Mouse (Mus musculus) skeletal muscle tissue, adult 2 months (tissue): ENCODE results near the gene Tceal8.
"Not testable (repeated sequence)": the region's sequence is repeated elsewhere in the genome, so short reads cannot be mapped to it uniquely, and the experiment has no call there.

Experiments
- DNase-seq: peaks from one replicate; pipeline ENCODE4 v3.0.0-alpha.2; 2012; ENCODE audit warnings: low read depth, low spot score

Gene Tceal8

GRCm38 (mm10) chrX:136172118-136172551 is at the start of gene Tceal8:
Gene Tceal8 (minus strand): TSS chrX:136172342.
- DNase-seq: peak; percentile 81

GRCm38 (mm10) chrX:136216303-136216702 is 44.2 kb upstream of the Tceal8 start:
- no peak for DNase-seq

GRCm38 (mm10) chrX:136214729-136215677 is 42.9 kb upstream of the Tceal8 start, which contains the start of the genes Tceal7 and Bex1:
Gene Tceal7 (plus strand): TSS chrX:136214779.
Gene Bex1 (minus strand): TSS chrX:136215513.
- not testable (repeated sequence) for DNase-seq

- DNase-seq: no peak
These were observed 41.3 kb upstream of the Tceal8 start for GRCm38 (mm10) chrX:136213396-136213795.

- DNase-seq: no peak
These were observed 32.3 kb upstream of the Tceal8 start for GRCm38 (mm10) chrX:136204406-136204805.

- peak; percentile 38 for DNase-seq
These were observed 31.5 kb upstream of the Tceal8 start, which contains the start of gene Tceal5 for GRCm38 (mm10) chrX:136203664-136204066. Gene Tceal5 (minus strand): TSS chrX:136203876.

- no peak for DNase-seq
These were observed 31.1 kb upstream of the Tceal8 start for GRCm38 (mm10) chrX:136203257-136203656.

GRCm38 (mm10) chrX:136196873-136197272 is 24.7 kb upstream of the Tceal8 start:
- no peak for DNase-seq

GRCm38 (mm10) chrX:136195193-136195944 is 23.2 kb upstream of the Tceal8 start:
- no peak for DNase-seq

GRCm38 (mm10) chrX:136183107-136183506 is 11.0 kb upstream of the Tceal8 start:
- DNase-seq: no peak

- DNase-seq: no peak
These were observed 8.9 kb upstream of the Tceal8 start for GRCm38 (mm10) chrX:136180897-136181553.

- DNase-seq: no peak
These were observed 644 bp upstream of the Tceal8 start for GRCm38 (mm10) chrX:136172786-136173185.

GRCm38 (mm10) chrX:136171189-136172117 is 689 bp downstream of the Tceal8 start:
- DNase-seq: peak; percentile 22

GRCm38 (mm10) chrX:136170625-136171024 is 1.5 kb downstream of the Tceal8 start:
- DNase-seq: no peak

GRCm38 (mm10) chrX:136144195-136144594 is 27.9 kb downstream of the Tceal8 start:
- DNase-seq: no peak

GRCm38 (mm10) chrX:136143711-136144110 is 28.4 kb downstream of the Tceal8 start:
- no peak for DNase-seq

- no peak for DNase-seq
These were observed 30.8 kb downstream of the Tceal8 start for GRCm38 (mm10) chrX:136141385-136141784.

GRCm38 (mm10) chrX:136139640-136140004 is 32.5 kb downstream of the Tceal8 start:
- DNase-seq: not testable (repeated sequence)

GRCm38 (mm10) chrX:136138827-136139639 is 33.1 kb downstream of the Tceal8 start, which contains the start of gene Bex4:
Gene Bex4 (plus strand): TSS chrX:136138996.
- DNase-seq: not testable (repeated sequence)

- no peak for DNase-seq
These were observed 36.6 kb downstream of the Tceal8 start for GRCm38 (mm10) chrX:136135559-136135958.
